Mouse (Mus musculus) ES-Bruce4 (cell line): Measurements from ENCODE around the gene Med25. TPM values are rescaled to one million over a fixed set of nuclear protein-coding genes. Genes with fewer than 3 reads are reported as not detected.

Source experiments
- H3K27ac ChIP-seq: 2 replicates; pipeline ENCODE4 v1.5.1; 2012; ENCODE audit warnings: low read length, inconsistent platforms; ENCODE audit not compliant: insufficient read depth
- H3K27me3 ChIP-seq: 2 replicates; pipeline ENCODE4 v1.6.1; 2012; ENCODE audit warnings: mild to moderate bottlenecking, low read length, inconsistent platforms; ENCODE audit not compliant: control insufficient read depth, poor library complexity, insufficient read depth, severe bottlenecking
- H3K36me3 ChIP-seq: 2 replicates; pipeline ENCODE4 v1.6.1; 2012; ENCODE audit warnings: inconsistent platforms, mild to moderate bottlenecking, low read length, moderate library complexity; ENCODE audit not compliant: control insufficient read depth, poor library complexity, insufficient read depth, severe bottlenecking
- H3K4me1 ChIP-seq: one replicate; pipeline ENCODE4 v1.8.1; 2011; ENCODE audit warnings: low read length; ENCODE audit not compliant: control insufficient read depth, insufficient read depth
- H3K4me3 ChIP-seq: 2 replicates; pipeline ENCODE4 v1.5.1; 2011; ENCODE audit warnings: low read depth, mild to moderate bottlenecking, low read length
- H3K9ac ChIP-seq: 2 replicates; pipeline ENCODE4 v1.6.1; 2012; ENCODE audit warnings: low read depth, mild to moderate bottlenecking, inconsistent platforms; ENCODE audit not compliant: poor library complexity, severe bottlenecking
- H3K9me3 ChIP-seq: replicated peaks from 2 replicates; pipeline ENCODE4 v1.6.1; 2012; ENCODE audit warnings: mild to moderate bottlenecking, low read length, inconsistent platforms; ENCODE audit not compliant: control insufficient read depth, poor library complexity, insufficient read depth, severe bottlenecking
- CTCF ChIP-seq: IDR thresholded peaks from one replicate; pipeline ENCODE4 v1.8.1; 2011; ENCODE audit warnings: low read depth, low read length
- EP300 ChIP-seq: IDR thresholded peaks from 2 replicates; pipeline ENCODE4 v1.6.1; 2011; ENCODE audit warnings: low read depth, low read length; ENCODE audit not compliant: insufficient read depth
- POLR2A ChIP-seq: IDR thresholded peaks from one replicate; pipeline ENCODE4 v1.8.1; 2011; ENCODE audit warnings: low read length; ENCODE audit not compliant: insufficient read depth
- polyA plus RNA-seq: library from polyadenylated mRNA; stranded (reverse); fragments of >200 nt; gene quantifications from 2 replicates; pipeline ENCODE4 v1.2.4, GENCODE M21; 2011; ENCODE audit warnings: low read depth; ENCODE audit not compliant: missing spikeins, insufficient read depth, insufficient read length

Med25 gene
- polyA plus RNA-seq, 1 experiment: 54.0 TPM

- no peaks in the 10 kb centered on the region for H3K9me3 ChIP-seq
- TF ChIP-seq CTCF (no peak), EP300 (no peak), POLR2A (no peak)
- no peaks in the 10 kb centered on the region for H3K4me1 ChIP-seq
- H3K36me3 ChIP-seq: peaks cover 14% of the 10 kb centered on the region
- no peak overlapping the region for H3K4me3 ChIP-seq
- H3K27me3 ChIP-seq: no peaks in the 10 kb centered on the region
- H3K27ac ChIP-seq: no peak overlapping the region
- no peak overlapping the region for H3K9ac ChIP-seq
These were observed 57.0 kb downstream of the Med25 start for GRCm38 (mm10) chr7:44835373-44836015.

GRCm38 (mm10) chr7:44832763-44833162 is 59.7 kb downstream of the Med25 start:
- Histone ChIP-seq H3K27me3 (no peaks in the 10 kb centered on the region), H3K36me3 (peaks cover 42% of the 10 kb centered on the region), H3K9ac (no peak overlapping the region), H3K27ac (no peak overlapping the region), H3K4me3 (no peak overlapping the region), H3K4me1 (no peaks in the 10 kb centered on the region), H3K9me3 (no peaks in the 10 kb centered on the region)
- TF ChIP-seq CTCF: no peak
- TF ChIP-seq EP300: no peak
- TF ChIP-seq POLR2A: no peak

- no peak overlapping the region for H3K9ac ChIP-seq
- H3K27ac ChIP-seq: no peak overlapping the region
- no peaks in the 10 kb centered on the region for H3K9me3 ChIP-seq
- TF ChIP-seq EP300 (no peak), POLR2A (no peak), CTCF (no peak)
- no peaks in the 10 kb centered on the region for H3K4me1 ChIP-seq
- no peaks in the 10 kb centered on the region for H3K27me3 ChIP-seq
- peaks cover 54% of the 10 kb centered on the region for H3K36me3 ChIP-seq
- H3K4me3 ChIP-seq: no peak overlapping the region
These were observed 63.8 kb downstream of the Med25 start for GRCm38 (mm10) chr7:44828706-44829105.

- Histone ChIP-seq H3K36me3 (peaks cover 56% of the 10 kb centered on the region), H3K27ac (no peak overlapping the region)
These were observed 65.7 kb downstream of the Med25 start for GRCm38 (mm10) chr7:44826771-44827170.

More at GRCm38 (mm10) chr7:44826771-44827170, 65.7 kb downstream of the Med25 start:
- no peak overlapping the region for H3K4me3 ChIP-seq
- H3K9ac ChIP-seq: no peak overlapping the region
- no peaks in the 10 kb centered on the region for H3K4me1 ChIP-seq
- TF ChIP-seq CTCF: no peak
- no peak for TF ChIP-seq EP300
- TF ChIP-seq POLR2A: no peak
- H3K9me3 ChIP-seq: no peaks in the 10 kb centered on the region
- no peaks in the 10 kb centered on the region for H3K27me3 ChIP-seq

Other genes starting within 250 kb of the Med25 start
- 14.7 and 16.5 TPM in 2 replicates for gene Myh14, start 221.9 kb downstream of the Med25 start, polyA plus RNA-seq
- 1.8 and 2.2 TPM in 2 replicates for gene Izumo2, start 184.0 kb downstream of the Med25 start, polyA plus RNA-seq
- gene Vrk3, start 144.3 kb downstream of the Med25 start, polyA plus RNA-seq: 52.2 and 62.7 TPM in 2 replicates
- 24.4 and 28.4 TPM in 2 replicates for gene Zfp473, start 141.7 kb downstream of the Med25 start, polyA plus RNA-seq
- 90.6 and 109 TPM in 2 replicates for gene Nup62, start 76.6 kb downstream of the Med25 start, polyA plus RNA-seq
- gene Il4i1, start 76.3 kb downstream of the Med25 start, polyA plus RNA-seq: 4.7 and 6.4 TPM in 2 replicates
- 9.6 and 14.6 TPM in 2 replicates for gene Atf5, start 76.1 kb downstream of the Med25 start, polyA plus RNA-seq
- 38.1 and 38.3 TPM in 2 replicates for gene Akt1s1, start 43.7 kb downstream of the Med25 start, polyA plus RNA-seq
- gene Tbc1d17, start 43.6 kb downstream of the Med25 start, polyA plus RNA-seq: 33.9 and 46.7 TPM in 2 replicates
- 22.3 and 30.3 TPM in 2 replicates for gene Pnkp, start 35.6 kb downstream of the Med25 start, polyA plus RNA-seq
- 153 and 160 TPM in 2 replicates for gene Ptov1, start 22.9 kb downstream of the Med25 start, polyA plus RNA-seq
- gene Fuz, start 3.4 kb upstream of the Med25 start, polyA plus RNA-seq: 15.5 and 17.5 TPM in 2 replicates
- 88.5 and 107 TPM in 2 replicates for gene Ap2a1, start 36.8 kb upstream of the Med25 start, polyA plus RNA-seq
- gene Tsks, start 50.5 kb upstream of the Med25 start, polyA plus RNA-seq: not detected in 2 replicates
- 73.3 and 84.5 TPM in 2 replicates for gene Cpt1c, start 82.1 kb upstream of the Med25 start, polyA plus RNA-seq
- gene Prmt1, start 93.9 kb upstream of the Med25 start, polyA plus RNA-seq: 461 and 485 TPM in 2 replicates
- 56.1 and 57.5 TPM in 2 replicates for gene Irf3, start 104.9 kb upstream of the Med25 start, polyA plus RNA-seq
- 41.9 and 46.8 TPM in 2 replicates for gene Bcl2l12, start 106.0 kb upstream of the Med25 start, polyA plus RNA-seq
- 64.2 and 73.2 TPM in 2 replicates for gene Scaf1, start 123.7 kb upstream of the Med25 start, polyA plus RNA-seq
- gene Rras, start 125.2 kb upstream of the Med25 start, polyA plus RNA-seq: 72.4 and 80.4 TPM in 2 replicates
- gene Prr12, start 160.2 kb upstream of the Med25 start, polyA plus RNA-seq: 35.0 and 35.5 TPM in 2 replicates
- 58.1 and 62.4 TPM in 2 replicates for gene Nosip, start 169.7 kb upstream of the Med25 start, polyA plus RNA-seq
- gene Prrg2, start 170.0 kb upstream of the Med25 start, polyA plus RNA-seq: 7.7 and 12.0 TPM in 2 replicates
- 66.7 and 88.2 TPM in 2 replicates for gene Rcn3, start 199.5 kb upstream of the Med25 start, polyA plus RNA-seq
- gene Fcgrt, start 211.1 kb upstream of the Med25 start, polyA plus RNA-seq: 2.0 and 2.5 TPM in 2 replicates
- 2,753 and 2,969 TPM in 2 replicates for gene Rps11, start 231.7 kb upstream of the Med25 start, polyA plus RNA-seq
- 3,729 and 4,020 TPM in 2 replicates for gene Rpl13a, start 236.0 kb upstream of the Med25 start, polyA plus RNA-seq
- gene Gm45713, start 243.5 kb upstream of the Med25 start, polyA plus RNA-seq: not detected in 2 replicates
- 3.0 and 3.7 TPM in 2 replicates for gene Flt3l, start 243.7 kb upstream of the Med25 start, polyA plus RNA-seq